Mouse (Mus musculus) gastrocnemius, postnatal 36 days (tissue): ENCODE data around the gene Spaca4. TPM values are rescaled to one million over a fixed set of nuclear protein-coding genes. Genes with fewer than 3 reads are reported as not detected.
A peak's percentile ranks its signal among the peaks of the same experiment; 100 is the strongest.

ENCODE experiments used
- DNase-seq, 2 experiments: peaks; one replicate each; pipeline ENCODE4 v3.0.0; 2022
- intact Hi-C: fragments of 180-260 bp; cut with DNase I; formaldehyde crosslinking; loops from one replicate; pipeline ENCODE4 v1.15.1; 2025
- total RNA-seq, 2 experiments: library from RNA; stranded (reverse); gene quantifications; 2 replicates each; pipeline ENCODE4 v1.2.3; 2021

Spaca4 gene
- total RNA-seq, 2 experiments from 2014 or later = not detected

DNA sequence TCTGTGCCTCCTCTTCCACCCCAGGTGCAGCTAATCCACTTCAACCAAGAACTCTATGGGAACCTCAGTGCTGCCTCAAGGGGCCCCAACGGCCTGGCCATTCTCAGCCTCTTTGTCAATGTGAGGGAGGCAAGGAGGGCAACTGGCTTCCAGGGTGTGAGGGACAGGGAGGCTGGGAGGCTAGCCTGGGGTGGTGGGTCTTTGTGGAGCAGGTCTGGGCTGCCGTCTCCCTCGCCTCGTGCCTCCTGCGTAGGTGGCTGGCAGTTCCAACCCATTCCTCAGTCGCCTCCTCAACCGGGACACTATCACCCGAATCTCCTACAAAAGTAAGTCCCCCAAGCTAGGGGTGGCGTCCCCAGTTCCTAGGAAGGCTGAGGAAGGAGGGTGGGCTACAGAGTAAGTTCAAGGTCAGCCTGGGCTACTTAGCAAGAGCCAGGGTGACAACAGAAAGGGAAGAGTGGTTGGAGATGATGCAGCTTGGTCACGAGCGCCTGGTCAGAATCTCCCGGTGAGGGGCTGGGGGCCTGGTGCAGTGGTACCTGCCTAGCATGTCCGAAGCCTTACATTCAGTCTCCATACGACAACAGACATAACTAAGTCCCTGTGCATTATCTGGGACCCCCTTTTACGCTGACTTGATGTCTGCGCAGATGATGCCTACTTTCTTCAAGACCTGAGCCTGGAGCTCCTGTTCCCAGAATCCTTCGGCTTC lies 22.6 kb downstream of the Spaca4 start:
- intact Hi-C loops = no loop called here
- no peak for DNase-seq

DNA sequence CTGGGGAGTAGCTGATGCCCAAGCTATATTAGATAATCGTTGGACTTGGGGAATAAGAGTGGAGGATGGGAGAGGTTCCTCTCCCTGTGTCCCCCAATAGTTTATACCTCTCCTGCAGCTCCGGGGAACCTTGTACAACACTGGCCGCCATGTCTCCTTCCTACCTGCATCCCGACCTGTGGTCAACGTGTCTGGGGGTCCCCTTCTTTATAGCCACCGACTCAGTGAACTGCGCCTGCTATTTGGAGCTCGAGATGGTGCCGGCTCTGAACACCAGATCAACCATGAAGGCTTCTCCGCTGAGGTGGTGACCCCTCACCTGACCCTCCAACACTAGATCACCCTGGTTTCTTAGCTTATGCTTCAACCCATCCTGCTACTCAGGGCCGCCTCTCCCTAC lies 23.3 kb downstream of the Spaca4 start:
- intact Hi-C loops = no loop called here
- no peak for DNase-seq

DNA sequence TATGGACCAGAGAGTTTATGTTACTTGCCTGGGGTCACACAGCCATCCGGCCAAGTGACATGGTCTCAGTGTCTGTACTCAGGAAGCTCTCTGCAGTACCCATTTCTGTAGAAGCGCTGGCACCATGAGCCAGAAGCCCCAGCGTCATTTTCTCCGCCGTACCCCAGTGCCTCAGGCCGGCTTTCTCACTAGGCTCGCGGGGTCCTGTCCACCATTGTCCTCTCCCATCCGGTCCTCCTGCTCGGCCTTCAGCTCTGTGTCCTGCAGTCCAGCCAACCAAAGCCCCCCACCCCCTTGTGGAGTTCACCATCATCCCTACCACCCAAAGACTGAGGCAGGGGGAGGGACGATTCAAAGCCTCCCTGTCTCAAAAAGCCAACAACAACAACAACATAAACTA lies 24.0 kb downstream of the Spaca4 start:
- intact Hi-C loops = no loop called here
- DNase-seq = no peak

DNA sequence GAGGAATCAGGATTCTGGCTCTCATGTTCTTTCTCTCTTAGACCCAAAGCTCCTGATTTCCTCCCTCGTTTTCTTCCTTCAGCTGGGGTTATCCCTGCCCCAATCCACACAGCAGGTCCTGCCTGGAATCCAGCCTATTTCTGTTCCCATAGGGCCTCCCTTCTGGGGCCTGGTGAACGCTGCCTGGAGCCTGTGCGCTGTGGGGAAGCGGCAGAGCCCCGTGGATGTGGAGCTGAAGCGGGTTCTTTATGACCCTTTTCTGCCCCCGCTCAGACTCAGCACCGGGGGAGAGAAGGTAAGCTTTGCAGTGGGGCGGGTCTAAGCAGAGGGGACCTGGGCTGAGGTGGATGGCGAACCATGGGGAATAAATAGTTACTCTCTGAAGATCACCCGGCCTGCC lies 24.5 kb downstream of the Spaca4 start:
- intact Hi-C loops = no loop called here

DNA sequence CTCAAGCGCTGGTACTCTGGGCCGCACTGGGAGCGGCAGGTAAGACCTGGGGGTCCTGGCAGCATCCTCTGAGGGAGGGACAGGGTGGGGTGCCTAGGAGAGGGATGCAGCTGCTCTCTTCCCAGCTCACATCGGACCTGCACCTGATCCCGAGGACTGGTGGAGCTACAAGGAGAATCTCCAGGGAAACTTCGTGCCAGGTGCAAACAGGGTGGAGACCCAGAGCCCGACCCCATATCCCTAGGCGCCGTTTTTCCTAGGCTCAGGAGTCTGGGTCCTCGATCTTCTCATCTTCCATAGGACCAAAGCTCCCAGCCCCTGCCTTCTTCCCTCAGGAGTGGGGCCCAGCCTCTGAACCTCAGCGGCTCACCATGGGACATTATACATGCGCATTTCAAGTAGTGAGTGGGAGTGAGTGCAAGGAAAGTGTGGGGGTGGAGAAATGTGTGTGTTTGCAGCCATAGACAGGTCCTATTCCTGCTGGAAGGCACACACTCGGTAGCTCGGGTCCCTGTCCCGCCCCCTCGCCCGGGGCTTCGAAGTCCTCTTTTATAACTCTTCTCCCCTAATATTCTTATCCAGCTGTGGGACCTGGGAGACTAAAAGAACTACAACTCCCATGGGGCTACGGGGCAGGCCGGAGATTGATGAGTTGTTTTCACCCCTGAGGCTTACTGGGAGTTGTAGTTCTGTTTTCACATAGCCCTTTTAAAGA lies 25.2 kb downstream of the Spaca4 start:
- DNase-seq = peak; percentile 62 to 65
- intact Hi-C loops = no loop called here

More for the DNA sequence above, 24.5 kb downstream of the Spaca4 start:
- DNase-seq = no peak

DNA sequence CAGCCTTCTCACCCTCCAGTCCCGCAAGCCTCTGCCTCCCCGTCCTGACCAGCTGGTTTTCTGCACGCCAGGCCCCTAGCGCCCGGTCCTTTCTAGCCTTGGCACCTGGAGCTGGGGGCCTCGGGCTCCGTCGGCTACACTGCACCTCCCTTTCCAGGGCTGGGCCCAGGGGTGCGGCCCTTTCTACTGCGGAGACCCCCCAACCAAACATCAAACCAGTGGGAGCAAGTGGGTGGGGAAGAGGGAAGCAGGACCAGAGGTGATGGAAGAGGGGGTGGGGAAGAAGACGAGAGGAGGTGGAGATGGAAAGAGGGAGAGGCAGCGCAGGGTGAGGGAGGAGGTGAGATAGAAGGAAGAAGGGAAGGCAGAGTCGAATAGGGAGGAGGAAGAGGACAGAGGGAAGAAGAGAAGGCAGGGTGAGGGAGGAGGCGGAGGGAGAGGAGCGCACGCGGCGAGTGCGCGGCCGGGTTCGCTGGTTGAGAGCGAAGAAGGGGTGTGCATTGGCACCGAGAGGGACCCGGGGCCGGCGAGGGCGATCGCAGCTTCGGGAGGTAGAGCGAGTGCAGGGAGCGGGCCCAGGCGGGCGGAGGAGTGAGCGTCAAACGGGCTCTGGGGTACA lies 26.0 kb downstream of the Spaca4 start, which contains the start of gene Car11:
TSS of gene Car11 (plus strand) at position 321 of the 619 bp plus-strand sequence.
- intact Hi-C loops = no loop called here
- no peak for DNase-seq

DNA sequence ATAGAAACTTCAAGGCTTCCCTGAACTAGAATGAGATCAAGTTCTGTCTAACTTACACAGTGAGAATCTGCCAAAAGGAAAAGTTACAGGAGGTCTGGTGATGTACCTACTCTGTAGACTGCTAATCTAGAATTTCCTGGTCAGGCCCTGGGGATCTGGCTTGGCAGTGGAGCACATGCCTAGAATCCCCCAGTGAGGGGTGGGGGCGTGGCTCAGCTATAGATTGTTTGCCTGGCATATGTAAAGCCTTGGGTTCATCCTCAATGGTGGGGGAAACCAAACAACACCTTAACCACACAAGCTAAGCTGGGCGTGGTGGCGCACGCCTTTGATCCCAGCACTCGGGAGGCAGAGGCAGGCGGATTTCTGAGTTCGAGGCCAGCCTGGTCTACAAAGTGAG lies 27.7 kb downstream of the Spaca4 start:
- intact Hi-C loops = no loop called here
- DNase-seq = no peak

DNA sequence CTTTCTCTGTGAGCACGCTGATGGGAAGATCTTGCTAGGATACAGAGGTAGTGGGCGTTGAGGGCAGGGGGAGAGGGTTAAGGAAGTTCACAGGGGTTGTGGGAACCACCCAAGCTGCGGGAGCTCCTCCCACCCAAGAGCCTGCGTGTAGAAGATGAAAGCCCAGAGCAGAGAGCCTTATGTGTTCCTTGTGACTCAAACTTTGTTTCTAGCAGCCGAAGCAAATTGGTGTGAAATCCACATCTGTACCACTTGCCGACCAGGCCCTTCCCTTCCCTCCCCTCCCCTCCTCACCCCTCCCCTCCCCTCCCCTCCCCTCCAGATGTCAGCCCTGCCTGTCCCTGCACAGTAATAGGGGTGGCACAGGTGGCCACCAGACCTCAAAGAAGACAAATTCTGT lies 30.5 kb downstream of the Spaca4 start:
- no peak for DNase-seq

DNA sequence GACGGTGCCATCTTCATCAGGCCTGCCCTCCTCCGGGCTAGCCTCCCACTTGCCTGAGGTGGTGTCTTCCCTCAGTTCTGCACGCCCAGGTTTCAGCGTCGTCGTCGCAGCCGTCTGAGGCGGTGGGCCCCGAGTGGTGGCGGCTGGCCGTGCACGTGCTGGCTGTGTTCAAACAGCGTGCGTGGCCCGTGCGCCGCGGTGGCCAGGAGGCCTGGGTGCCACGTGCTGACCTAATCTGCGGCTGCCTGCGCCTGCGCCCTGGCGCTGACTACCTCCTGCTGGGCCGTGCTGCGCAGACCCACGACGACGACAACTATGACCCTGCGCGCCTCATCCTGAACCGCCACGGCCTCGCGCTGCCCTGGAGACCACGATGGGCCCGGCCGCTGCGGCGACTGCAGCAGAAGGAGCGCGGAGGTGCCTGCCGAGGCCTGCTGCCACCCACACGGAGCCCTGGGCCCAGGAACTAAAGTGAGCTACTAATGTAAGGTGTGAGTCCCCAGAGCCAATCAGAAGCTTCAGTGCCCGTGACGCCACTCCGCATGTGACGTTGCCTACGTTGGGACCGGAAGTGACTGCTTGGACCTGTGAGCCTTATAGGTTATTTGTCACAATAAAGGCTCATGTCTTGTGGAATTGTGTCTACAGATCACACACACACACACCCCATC lies 31.6 kb downstream of the Spaca4 start, which contains the start of gene Sec1:
TSS of gene Sec1 (minus strand) at position 482 of the 671 bp plus-strand sequence.
- DNase-seq = no peak
- intact Hi-C loops = loop anchor here (5.0 kb wide), 1 partner anchor 37 kb away; no protein-coding TSS in a partner anchor

More for the DNA sequence above, 30.5 kb downstream of the Spaca4 start:
- intact Hi-C loops = no loop called here

DNA sequence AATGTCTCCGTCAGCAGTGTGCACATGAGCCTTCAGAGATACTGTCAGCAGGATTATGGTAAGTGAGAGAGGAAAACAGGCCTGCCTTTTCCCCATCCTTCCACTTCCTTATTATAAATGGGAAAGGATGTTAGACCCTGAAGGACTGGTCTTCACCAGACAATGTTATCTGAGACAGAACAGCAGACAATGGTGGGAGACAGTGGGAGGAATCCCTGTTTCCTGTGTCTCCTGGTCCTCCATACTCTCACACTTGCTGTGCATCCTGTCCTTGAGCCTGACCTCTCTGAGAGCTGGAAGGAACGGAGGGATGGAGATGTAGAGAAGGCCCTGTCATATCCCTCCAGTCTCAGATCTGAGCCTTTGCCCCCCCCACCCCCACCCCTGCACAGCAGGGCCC lies 33.2 kb downstream of the Spaca4 start:
- intact Hi-C loops = loop anchor here (5.0 kb wide), 1 partner anchor 35 kb away; no protein-coding TSS in a partner anchor
- no peak for DNase-seq

DNA sequence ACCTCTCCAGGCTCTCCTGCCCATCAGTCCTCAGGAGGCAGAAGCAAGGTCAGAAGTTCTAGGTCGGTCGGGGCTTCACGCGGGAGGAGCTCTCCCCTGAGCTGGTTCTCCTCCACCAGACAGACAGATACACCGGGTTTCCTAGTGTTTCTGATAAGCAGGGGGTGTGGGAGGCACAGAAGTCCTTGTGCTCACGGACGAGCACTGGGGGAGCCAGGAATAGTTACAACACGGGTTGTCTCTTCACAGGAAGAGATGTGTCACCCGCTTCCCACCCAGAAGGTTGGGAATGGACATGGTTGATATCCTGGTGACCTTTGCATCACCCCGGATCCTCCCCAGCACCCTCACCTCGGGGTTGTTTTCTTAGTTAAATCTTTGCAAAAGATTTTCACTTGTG lies 35.8 kb downstream of the Spaca4 start:
- intact Hi-C loops = loop anchor here (5.0 kb wide), 1 partner anchor 32 kb away; no protein-coding TSS in a partner anchor
- DNase-seq = no peak

DNA sequence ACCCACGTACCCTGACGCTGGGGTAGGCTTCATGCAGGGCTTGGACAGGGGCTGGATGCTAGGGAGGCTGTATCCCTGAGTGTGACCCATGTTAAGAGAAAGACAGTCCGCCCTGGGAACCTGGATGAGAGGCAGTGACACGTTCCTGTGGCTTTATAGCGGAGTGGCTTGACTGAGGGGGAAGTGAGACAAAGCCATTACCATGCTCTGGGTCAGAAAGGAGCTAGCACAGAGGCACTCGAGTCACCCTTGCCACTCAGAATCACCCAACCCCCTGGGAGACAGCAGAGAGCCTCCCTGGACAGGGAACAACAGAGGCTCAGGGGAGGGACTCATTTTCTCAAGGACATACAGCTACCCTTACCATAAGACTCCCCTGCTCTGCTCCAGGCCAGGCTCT lies 36.5 kb downstream of the Spaca4 start:
- DNase-seq = no peak
- intact Hi-C loops = no loop called here

DNA sequence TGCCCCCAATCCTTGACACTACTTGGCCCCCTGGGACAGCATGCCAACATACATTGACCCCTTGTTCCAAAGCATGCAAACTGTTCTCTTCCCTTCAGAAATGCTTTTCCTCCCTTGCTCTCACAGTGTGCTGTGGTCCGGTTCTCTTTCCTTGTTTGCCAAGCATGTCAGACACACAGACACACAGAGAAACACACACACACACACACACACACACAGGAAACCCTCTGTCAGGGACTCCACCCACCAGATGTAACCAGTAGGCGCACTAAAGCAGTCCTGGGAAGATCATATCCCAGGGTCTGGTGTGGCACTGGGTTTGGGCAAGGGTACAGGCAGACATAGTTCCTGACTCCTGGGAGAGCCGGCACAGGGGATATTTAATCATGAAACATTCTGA lies 38.8 kb downstream of the Spaca4 start:
- intact Hi-C loops = no loop called here
- DNase-seq = peak in 1 of 2 experiments; percentile 1

DNA sequence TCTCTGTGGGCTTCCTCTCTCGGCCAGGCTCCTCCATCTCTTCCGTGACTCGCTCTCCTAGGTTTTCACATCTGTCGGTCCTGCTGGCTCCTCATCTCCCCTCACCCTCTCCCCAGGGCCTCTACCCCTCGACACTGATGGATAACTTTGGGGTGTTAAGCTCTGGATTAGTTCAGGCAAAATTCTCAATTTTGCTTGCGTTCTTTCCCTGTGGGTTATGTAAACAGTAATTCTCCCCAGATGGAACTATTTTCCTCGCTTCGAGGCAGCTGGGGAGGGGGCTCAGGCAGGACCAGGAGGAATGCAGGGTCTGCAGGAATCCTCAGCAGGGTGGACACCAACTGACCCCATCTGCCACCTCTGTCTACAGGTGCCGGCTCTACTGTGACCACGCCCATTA lies 39.8 kb downstream of the Spaca4 start:
- DNase-seq = no peak
- intact Hi-C loops = no loop called here

DNA sequence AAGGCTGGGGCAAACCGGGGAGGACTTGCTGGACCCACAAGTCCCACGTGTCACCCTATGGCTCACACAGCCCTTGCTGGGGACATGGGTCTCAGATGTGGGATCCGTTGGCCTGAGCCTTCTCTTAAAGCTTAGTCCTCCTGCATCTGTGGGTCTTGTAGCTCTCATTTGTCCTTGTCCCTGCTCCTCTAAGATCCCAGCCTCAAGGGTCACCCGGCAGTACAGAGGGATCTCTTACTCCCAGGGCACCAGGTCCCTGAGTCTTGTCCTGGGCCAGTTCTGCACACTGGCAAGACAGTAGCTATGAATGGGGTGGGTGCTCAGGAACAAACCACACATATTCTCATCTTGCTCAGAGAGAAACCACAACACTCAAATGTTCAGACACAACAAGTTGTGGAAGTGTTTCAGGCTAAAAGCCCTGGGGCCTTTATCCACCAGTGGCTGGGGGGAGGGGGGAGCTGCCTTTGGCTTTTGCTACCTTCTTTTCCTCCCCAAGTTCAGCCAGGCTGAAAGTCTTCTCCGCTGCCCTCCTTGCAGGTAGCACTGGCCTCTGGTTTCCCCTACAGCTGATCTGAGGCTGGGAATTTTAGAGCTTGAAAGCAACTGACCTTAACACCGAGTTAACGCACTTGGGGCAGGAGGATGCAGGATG lies 42.1 kb downstream of the Spaca4 start, which contains the start of gene Ntn5:
TSS of gene Ntn5 (plus strand) at position 627 of the 655 bp plus-strand sequence.
- DNase-seq = no peak
- intact Hi-C loops = loop anchor here (2.0 kb wide), 1 partner anchor 37 kb away; no protein-coding TSS in a partner anchor

DNA sequence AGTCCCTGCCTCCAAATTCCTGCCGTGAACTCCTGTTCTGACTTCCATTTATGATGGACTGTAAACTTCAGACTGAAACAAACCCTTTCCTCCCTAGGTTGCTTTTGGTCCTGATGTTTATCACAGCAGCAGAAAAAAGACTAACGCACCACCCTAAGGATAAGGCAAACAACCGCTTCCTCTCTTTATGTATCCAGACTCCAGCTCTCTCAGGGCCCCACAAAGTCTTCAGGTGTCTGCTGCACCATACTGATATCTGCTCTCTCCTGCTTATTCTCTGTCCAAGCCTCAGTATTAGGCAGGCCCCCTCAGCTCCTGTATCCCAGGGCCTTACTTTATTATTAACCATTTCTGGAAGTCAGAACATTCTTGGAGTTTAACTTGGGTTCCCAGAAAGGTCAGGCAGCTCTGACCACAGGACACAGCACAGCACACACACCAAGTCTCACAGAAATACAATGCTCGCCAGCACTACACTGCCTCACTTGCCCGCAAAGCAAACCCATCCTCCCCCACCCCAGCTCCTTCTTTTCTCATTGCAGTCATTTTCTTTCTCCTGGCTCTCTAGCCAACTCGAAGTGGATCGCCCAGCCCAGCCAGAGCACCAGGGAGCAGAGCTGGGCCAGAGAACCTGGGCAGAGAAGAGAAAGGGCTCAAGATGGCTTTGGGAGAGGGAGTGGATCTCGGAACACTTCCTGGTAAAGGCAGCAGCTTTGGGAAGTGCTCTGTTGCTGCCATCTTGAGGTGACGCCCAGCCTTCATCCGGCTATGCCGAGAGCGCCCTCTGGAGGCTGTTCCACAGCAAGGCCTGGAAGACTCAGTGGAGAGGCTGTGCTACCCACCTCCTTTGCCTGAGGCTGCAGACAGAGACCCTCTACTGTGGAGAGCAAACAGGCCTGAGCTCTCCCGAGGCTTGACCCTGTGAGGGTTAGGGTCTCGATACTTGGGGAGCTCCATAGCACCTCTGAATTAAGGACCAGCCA lies 43.2 kb downstream of the Spaca4 start:
- intact Hi-C loops = loop anchor here (2.0 kb wide), 1 partner anchor 36 kb away; no protein-coding TSS in a partner anchor
- peak; percentile 81 for DNase-seq

DNA sequence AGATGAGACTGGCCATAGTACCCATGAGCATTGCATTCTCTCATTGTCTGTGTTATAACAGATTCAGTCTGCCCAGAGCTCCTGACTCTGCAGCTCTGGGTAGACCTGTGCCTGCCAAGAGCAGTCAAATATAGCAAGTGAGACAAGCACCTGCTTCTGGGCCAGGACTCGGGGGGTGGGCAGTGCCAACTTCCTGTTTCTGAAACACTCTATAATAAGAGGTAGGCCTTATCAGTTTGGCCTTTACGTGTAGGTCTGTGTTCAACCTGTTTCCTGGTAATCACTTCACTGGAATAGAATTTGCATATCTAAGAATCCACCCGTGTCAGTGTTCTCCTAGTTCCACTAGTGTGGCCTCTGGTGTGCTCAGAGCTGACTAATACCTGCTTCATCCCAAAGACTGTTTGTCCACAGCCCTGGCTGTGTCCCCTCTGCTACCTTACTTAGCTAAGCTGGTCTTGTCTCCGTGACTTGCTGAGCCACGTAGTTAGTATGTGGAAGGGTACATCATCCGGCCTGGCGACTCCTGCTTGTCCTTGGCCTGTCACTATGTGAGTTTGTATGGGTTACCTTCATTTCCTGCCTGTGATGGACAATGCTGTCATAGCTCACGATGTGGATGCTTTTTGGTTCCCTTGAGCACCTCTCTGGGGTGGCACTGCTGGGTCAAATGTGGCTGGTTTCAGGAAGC lies 44.4 kb downstream of the Spaca4 start:
- intact Hi-C loops = no loop called here
- DNase-seq = no peak

DNA sequence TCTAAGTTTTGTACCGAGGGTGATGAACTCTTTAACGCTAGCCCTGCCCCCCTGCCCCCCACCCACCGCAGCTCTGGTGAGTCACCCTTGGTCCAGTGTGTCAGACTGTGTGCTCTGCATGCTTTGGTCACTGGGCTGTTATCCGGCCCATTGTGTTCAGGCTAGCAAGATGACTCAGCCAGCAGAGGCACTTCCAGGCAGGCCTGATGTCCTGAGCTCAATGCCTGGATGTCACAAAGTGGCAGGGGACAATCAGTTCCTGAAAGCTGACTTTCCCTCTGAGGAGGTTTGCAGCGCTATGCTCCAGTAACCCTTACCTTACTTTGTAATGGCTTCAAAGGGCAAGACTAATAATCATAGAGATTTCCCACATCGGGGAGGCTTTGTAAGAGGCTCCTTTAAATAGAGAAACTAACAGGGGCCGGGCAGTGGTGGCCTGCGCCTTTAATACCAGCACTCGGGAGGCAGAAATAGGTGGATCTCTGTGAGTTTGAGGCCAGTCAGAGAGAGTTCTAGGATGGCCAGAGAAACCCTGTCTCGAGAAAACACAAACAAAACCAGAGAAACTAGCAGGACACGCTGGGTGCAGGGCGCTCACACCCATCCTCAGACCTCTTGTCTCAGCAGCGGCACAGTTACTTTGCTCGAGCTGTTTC lies 45.5 kb downstream of the Spaca4 start:
- DNase-seq = no peak
- intact Hi-C loops = no loop called here
